Mouse (Mus musculus): ENCODE data around the gene Shcbp1l. TPM values are rescaled to one million over a fixed set of nuclear protein-coding genes. Genes with fewer than 3 reads are reported as not detected.

The Shcbp1l gene
- polyA plus RNA-seq, 1 experiment from 2014 or later: 0.31 TPM

DNA sequence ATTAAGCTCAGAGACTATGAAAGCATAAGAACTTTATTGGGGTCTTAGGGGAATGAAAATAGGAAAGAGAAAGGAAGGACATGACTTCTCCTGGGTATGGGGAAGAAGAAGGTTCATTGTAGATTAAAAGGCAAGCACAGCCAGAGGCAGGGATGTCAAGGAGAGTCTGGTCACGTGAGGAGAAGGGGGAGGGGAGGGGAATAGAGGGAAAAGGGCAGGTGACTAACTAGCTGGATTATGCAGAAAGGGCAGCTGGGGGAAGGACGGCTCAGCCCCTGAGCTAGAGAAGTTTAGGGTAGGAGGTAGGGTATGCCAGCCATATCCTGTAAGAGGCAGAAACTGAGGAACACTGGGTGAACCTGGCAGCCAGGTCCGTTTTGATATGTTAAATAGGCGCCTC is 68.4 kb downstream of the Shcbp1l start:
- Histone ChIP-seq H3K4me2 (replicated peaks) (no peak overlapping the region), H3K9me3 (no peaks in the 10 kb centered on the region), H3K27ac (no peak overlapping the region), H3K9ac (no peak overlapping the region), H3K36me3 (no peaks in the 10 kb centered on the region), H3K4me3 (no peak overlapping the region), H3K4me1 (no peaks in the 10 kb centered on the region), H3K27me3 (no peaks in the 10 kb centered on the region)
- ATAC-seq (ENCODE audit: low FRiP score, low read depth): no peak
- 15% methylated on average over 4 of the region's 4 CpGs for WGBS

DNA sequence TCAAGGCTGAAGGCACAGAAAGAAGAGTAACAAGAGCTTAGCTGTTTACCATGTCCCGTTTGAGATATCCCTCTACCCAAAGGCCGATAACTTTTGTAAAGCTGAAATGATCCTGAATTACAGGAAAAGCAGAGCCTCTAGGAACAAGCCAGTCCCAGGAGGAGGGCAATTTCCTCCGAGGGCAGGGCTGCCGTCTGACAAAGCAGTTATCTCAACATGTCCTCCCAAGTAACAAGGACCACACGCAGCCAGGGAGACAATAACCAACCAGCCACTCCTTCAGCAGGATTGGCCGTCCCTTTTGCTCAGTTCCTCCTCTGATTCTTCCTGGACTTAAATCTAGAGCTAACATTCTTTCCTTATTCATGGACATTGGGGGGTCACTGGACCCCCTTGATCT is 69.0 kb downstream of the Shcbp1l start:
- Histone ChIP-seq H3K36me3 (no peaks in the 10 kb centered on the region), H3K4me2 (replicated peaks) (no peak overlapping the region), H3K27ac (no peak overlapping the region), H3K9ac (no peak overlapping the region), H3K9me3 (no peaks in the 10 kb centered on the region), H3K4me3 (no peak overlapping the region), H3K4me1 (no peaks in the 10 kb centered on the region), H3K27me3 (no peaks in the 10 kb centered on the region)
- ATAC-seq (ENCODE audit: low FRiP score, low read depth): no peak
- 40% methylated on average over 6 of the region's 6 CpGs for WGBS

DNA sequence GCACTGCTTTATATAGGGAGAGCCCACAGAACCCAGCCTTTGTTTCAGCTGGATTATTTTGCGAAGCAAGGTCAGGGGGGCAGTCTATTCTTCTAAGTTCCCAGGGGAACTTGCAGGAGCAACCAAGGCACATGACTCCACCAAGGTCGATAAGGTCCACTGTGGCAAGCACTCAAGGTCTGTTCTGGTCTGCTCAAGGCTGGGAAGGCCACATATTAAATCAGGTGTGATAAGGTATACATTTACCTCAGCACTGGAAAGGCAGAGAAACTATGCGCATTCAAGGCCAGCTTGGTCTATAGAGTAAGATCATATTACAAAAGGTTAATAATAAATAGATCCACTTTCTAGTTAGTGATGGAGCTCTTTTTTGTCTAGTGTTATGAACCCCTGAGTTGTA is 71.1 kb downstream of the Shcbp1l start:
- Histone ChIP-seq H3K9me3 (no peaks in the 10 kb centered on the region), H3K4me1 (no peaks in the 10 kb centered on the region), H3K4me2 (replicated peaks) (no peak overlapping the region), H3K36me3 (no peaks in the 10 kb centered on the region), H3K27me3 (no peaks in the 10 kb centered on the region), H3K9ac (no peak overlapping the region), H3K4me3 (no peak overlapping the region), H3K27ac (no peak overlapping the region)
- 84% methylated on average over 3 of the region's 3 CpGs for WGBS
- no peak for ATAC-seq (ENCODE audit: low FRiP score, low read depth)

DNA sequence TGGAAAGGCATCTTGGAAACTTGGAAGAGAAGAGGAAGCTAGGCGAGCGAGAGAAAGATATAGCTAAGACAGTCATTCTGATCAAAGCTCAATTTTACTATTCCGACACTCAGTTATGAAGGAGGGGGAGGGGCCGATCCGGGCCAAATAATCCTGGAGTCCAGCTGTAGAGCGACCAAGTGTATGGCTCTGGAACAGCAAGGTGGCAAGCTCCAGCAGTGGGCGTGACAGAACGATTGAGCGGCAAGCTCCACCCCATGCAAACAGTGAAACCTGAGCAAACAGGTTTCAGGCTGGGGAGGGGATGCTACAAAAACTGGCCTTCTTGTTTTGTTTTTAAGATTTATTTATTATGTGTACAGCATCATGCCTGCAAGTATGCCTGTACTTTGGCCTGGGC is 75.1 kb downstream of the Shcbp1l start:
- no peak overlapping the region for H3K9ac ChIP-seq
- H3K36me3 ChIP-seq: no peaks in the 10 kb centered on the region
- H3K9me3 ChIP-seq: no peaks in the 10 kb centered on the region
- ATAC-seq (ENCODE audit: low FRiP score, low read depth): no peak
- no peak overlapping the region for H3K4me2 ChIP-seq (replicated peaks)
- no peak overlapping the region for H3K27ac ChIP-seq
- no peak overlapping the region for H3K4me3 ChIP-seq
- H3K27me3 ChIP-seq: no peaks in the 10 kb centered on the region
- WGBS: 86% methylated on average over 9 of the region's 9 CpGs
- H3K4me1 ChIP-seq: no peaks in the 10 kb centered on the region

DNA sequence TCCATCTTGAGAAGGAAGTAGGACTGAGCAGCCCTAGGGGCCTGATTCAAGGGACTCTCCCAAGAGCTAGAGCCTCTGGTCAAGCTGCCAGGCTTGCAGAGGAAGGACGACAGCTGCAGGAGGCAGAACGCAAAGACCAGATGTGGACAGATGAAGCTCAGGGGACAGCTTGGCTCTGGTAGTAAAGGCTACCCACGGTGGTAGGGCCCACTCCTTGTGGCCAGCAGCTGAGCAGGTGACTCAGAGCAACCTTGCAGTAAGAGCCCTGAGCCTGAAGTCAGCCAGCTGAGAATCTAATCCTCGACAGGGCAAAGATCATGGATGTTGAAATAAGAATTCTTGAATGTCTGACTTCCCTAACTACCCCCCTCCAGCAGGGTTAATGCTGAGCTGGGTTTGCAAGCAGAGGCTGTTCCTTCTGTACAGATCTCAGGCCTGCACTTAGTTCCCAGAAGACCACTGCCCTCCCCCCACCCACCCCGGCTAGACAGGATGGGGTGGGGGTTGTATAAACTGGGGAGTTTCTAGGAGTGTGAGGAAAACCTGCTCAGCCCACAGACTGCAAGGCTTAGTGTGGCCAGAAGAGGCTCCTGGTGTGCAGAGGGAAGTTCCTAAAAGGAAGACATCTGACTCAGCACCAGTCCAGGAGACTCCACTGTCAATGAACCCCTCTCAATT is 76.8 kb downstream of the Shcbp1l start:
- Histone ChIP-seq H3K27ac (no peak overlapping the region), H3K4me2 (replicated peaks) (no peak overlapping the region), H3K27me3 (no peaks in the 10 kb centered on the region), H3K36me3 (no peaks in the 10 kb centered on the region), H3K4me1 (no peaks in the 10 kb centered on the region), H3K4me3 (no peak overlapping the region), H3K9ac (no peak overlapping the region), H3K9me3 (no peaks in the 10 kb centered on the region)
- 31% methylated on average over 5 of the region's 5 CpGs for WGBS
- ATAC-seq (ENCODE audit: low FRiP score, low read depth): peak; percentile 36; the same call in 1 of the 2 replicates

Other genes with a start within 250 kb of the Shcbp1l start
- 5.8 and 6.3 TPM in 2 replicates for gene Lamc2, start 238.7 kb upstream of the Shcbp1l start, polyA plus RNA-seq (2015; fragmentation: Nextera tagmentation; extraction: Ambion mirVana)
- 31.7 and 35.5 TPM in 2 replicates for gene Lamc1, start 92.4 kb upstream of the Shcbp1l start, polyA plus RNA-seq (2015; fragmentation: Nextera tagmentation; extraction: Ambion mirVana)
- gene Dhx9, start 62.5 kb downstream of the Shcbp1l start, polyA plus RNA-seq (2015; fragmentation: Nextera tagmentation; extraction: Ambion mirVana): 41.7 and 42.6 TPM in 2 replicates
- gene Npl, start 124.9 kb downstream of the Shcbp1l start, polyA plus RNA-seq (2015; fragmentation: Nextera tagmentation; extraction: Ambion mirVana): 9.5 and 9.9 TPM in 2 replicates
- gene Rgs8, start 227.9 kb downstream of the Shcbp1l start, polyA plus RNA-seq (2015; fragmentation: Nextera tagmentation; extraction: Ambion mirVana): 1.8 TPM in 2 replicates

Measured in limb, embryonic 13.5 days (tissue).